Mouse (Mus musculus) left cerebral cortex, adult 18-20 months (tissue): ENCODE results near the gene Eif2ak4. TPM values are rescaled to one million over a fixed set of nuclear protein-coding genes. Genes with fewer than 3 reads are reported as not detected.

Source experiments
- DNase-seq, 2 experiments: peaks; one replicate each; pipeline ENCODE4 v3.0.0; 2021 to 2022; ENCODE audit warnings: low spot score in 2 of 2, mixed read lengths in 1 of 2
- total RNA-seq, 2 experiments: library from RNA; stranded (reverse); gene quantifications; 2 replicates each; pipeline ENCODE4 v1.2.3; 2021

Gene Eif2ak4
- total RNA-seq, 2 experiments from 2014 or later = 18.8 to 21.5 TPM

GRCm38 (mm10) chr2:118461480-118462165, 73.2 kb downstream of the Eif2ak4 start:
- peak in 1 of 2 experiments; percentile 21 for DNase-seq

- no peak for DNase-seq
These were observed 75.1 kb downstream of the Eif2ak4 start for GRCm38 (mm10) chr2:118463480-118463879.

- DNase-seq = no peak
These were observed 76.0 kb downstream of the Eif2ak4 start for GRCm38 (mm10) chr2:118464450-118464849.

- no peak for DNase-seq
These were observed 77.5 kb downstream of the Eif2ak4 start for GRCm38 (mm10) chr2:118465894-118466293.

- no peak for DNase-seq
These were observed 78.2 kb downstream of the Eif2ak4 start for GRCm38 (mm10) chr2:118466601-118467000.

GRCm38 (mm10) chr2:118468354-118468753, 79.9 kb downstream of the Eif2ak4 start:
- no peak for DNase-seq

GRCm38 (mm10) chr2:118478833-118479549, 90.6 kb downstream of the Eif2ak4 start:
- no peak for DNase-seq

GRCm38 (mm10) chr2:118479550-118479909, 91.1 kb downstream of the Eif2ak4 start, which contains the start of gene Srp14:
Srp14 (minus strand) TSS chr2:118479711.
- peak; percentile 92 to 94 for DNase-seq

GRCm38 (mm10) chr2:118480886-118481285, 92.5 kb downstream of the Eif2ak4 start:
- DNase-seq = no peak

GRCm38 (mm10) chr2:118483032-118483431, 94.6 kb downstream of the Eif2ak4 start:
- DNase-seq = no peak

GRCm38 (mm10) chr2:118484386-118484898, 96.0 kb downstream of the Eif2ak4 start:
- peak in 1 of 2 experiments; percentile 36 for DNase-seq

- DNase-seq = no peak
These were observed 97.0 kb downstream of the Eif2ak4 start for GRCm38 (mm10) chr2:118485415-118485814.

GRCm38 (mm10) chr2:118486933-118487332, 98.5 kb downstream of the Eif2ak4 start:
- peak; percentile 59 to 75 for DNase-seq

- DNase-seq = no peak
These were observed 99.4 kb downstream of the Eif2ak4 start for GRCm38 (mm10) chr2:118487806-118488205.

- DNase-seq = no peak
These were observed 102.0 kb downstream of the Eif2ak4 start for GRCm38 (mm10) chr2:118490241-118491091.

- DNase-seq = no peak
These were observed 102.9 kb downstream of the Eif2ak4 start for GRCm38 (mm10) chr2:118491281-118491731.

GRCm38 (mm10) chr2:118491741-118492395, 103.5 kb downstream of the Eif2ak4 start:
- DNase-seq = no peak

- DNase-seq = no peak
These were observed 106.6 kb downstream of the Eif2ak4 start for GRCm38 (mm10) chr2:118495024-118495423.

- DNase-seq = no peak
These were observed 109.5 kb downstream of the Eif2ak4 start for GRCm38 (mm10) chr2:118497890-118498289.

GRCm38 (mm10) chr2:118498476-118498875, 110.1 kb downstream of the Eif2ak4 start:
- no peak for DNase-seq
